Mouse (Mus musculus): ENCODE measurements around the gene Cnih3. TPM values are rescaled to one million over a fixed set of nuclear protein-coding genes. Genes with fewer than 3 reads are reported as not detected.

The Cnih3 gene
- polyA plus RNA-seq, 1 experiment from 2014 or later, result 0.17 TPM

DNA sequence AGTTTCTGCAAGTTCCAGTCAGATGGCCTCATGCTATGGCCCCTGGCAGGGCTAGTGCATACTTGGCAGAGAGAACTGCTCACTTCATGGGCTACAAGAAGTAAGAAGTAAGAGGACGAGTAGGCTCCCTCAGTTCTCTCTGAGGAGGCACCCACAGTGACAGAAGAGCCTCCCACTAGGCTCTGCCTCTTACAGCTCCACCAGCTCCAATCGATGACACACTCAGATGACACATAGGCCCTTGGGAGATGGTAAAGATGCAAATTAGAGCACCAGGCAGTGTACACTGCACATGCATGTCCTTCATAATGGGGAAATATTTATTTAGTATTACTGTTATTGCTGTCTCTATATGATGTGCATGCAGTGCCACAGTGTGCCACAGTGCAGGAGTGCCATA lies 62.6 kb downstream of the Cnih3 start:
- Histone ChIP-seq H3K27ac (ENCODE audit: low read length) (no peak overlapping the region), H3K27me3 (ENCODE audit: insufficient read depth, low read length) (no peaks in the 10 kb centered on the region), H3K36me3 (ENCODE audit: insufficient read depth, low read length) (no peaks in the 10 kb centered on the region), H3K9me3 (ENCODE audit: low read length) (no peaks in the 10 kb centered on the region), H3K4me3 (ENCODE audit: low read length) (no peak overlapping the region), H3K4me1 (ENCODE audit: insufficient read depth, low read length) (0 out of 2 replicates have a peak, but pooled peaks cover 5% of the 10 kb centered on the region), H3K9ac (replicated peaks; ENCODE audit: low read length) (no peak overlapping the region), H3K4me2 (replicated peaks; ENCODE audit: low read depth, low read length) (no peak overlapping the region)
- WGBS, result 93% methylated on average over 2 of the region's 2 CpGs
- no peak for ATAC-seq (ENCODE audit: low FRiP score, low TSS enrichment)

DNA sequence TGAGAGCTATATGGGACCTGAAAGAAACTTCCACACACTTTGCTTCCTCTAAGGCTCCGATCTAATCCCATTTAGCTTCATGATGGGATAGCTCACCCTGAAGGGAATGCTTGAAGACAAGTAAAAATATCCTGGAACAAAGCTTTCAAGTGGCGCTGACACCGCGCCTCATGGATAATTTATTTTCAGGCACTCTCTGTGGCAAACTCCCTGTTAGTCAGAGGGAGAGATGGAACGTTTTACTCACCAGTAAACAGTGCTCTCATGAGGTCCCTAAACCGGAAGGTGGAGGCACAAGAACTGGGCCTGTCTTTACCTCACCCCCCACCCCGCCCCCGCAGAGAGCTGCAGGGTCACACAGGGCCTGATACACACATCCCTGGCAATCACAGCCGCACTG lies 64.4 kb downstream of the Cnih3 start:
- WGBS, result 50% methylated on average over 9 of the region's 9 CpGs
- Histone ChIP-seq H3K4me2 (replicated peaks; ENCODE audit: low read depth, low read length) (no peak overlapping the region), H3K27ac (ENCODE audit: low read length) (no peak overlapping the region), H3K9me3 (ENCODE audit: low read length) (no peaks in the 10 kb centered on the region), H3K9ac (replicated peaks; ENCODE audit: low read length) (no peak overlapping the region), H3K27me3 (ENCODE audit: insufficient read depth, low read length) (no peaks in the 10 kb centered on the region), H3K4me3 (ENCODE audit: low read length) (no peak overlapping the region), H3K36me3 (ENCODE audit: insufficient read depth, low read length) (no peaks in the 10 kb centered on the region), H3K4me1 (ENCODE audit: insufficient read depth, low read length) (0 out of 2 replicates have a peak, but pooled peaks cover 5% of the 10 kb centered on the region)
- ATAC-seq (ENCODE audit: low FRiP score, low TSS enrichment), result no peak

DNA sequence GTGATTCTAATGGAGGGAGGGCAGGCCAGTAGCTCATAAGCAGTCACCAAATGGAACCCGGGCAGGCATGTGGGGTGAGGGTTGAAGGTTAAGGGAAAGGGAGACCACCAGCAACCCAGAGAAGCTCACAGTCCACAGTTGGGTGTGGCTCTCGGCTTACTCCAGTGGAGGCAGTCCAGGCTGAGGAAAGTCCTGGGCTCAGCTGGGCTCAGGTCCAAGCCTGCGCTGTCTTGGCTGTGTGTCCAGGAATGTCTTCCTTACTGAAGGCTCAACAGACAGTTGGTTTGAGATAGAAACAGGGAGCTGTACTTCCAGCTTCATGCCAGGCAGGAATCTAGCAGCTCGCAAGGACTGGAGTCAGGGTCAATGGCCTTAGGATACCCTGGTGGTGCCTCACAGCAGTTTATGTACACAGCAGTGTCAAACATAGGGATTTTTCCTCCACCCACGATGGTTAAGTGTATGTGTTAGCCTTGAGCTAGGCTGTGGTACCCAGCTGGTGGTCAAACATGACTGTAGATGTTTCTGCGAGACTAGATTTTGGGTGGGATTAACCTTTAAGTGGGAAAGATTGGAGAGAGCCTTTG lies 65.6 kb downstream of the Cnih3 start:
- Histone ChIP-seq H3K9ac (replicated peaks; ENCODE audit: low read length) (no peak overlapping the region), H3K4me2 (replicated peaks; ENCODE audit: low read depth, low read length) (no peak overlapping the region), H3K4me1 (ENCODE audit: insufficient read depth, low read length) (0 out of 2 replicates have a peak, but pooled peaks cover 5% of the 10 kb centered on the region), H3K9me3 (ENCODE audit: low read length) (no peaks in the 10 kb centered on the region), H3K27ac (ENCODE audit: low read length) (no peak overlapping the region), H3K36me3 (ENCODE audit: insufficient read depth, low read length) (no peaks in the 10 kb centered on the region), H3K27me3 (ENCODE audit: insufficient read depth, low read length) (no peaks in the 10 kb centered on the region), H3K4me3 (ENCODE audit: low read length) (no peak overlapping the region)
- no peak for ATAC-seq (ENCODE audit: low FRiP score, low TSS enrichment)
- 77% methylated on average over 6 of the region's 6 CpGs for WGBS

DNA sequence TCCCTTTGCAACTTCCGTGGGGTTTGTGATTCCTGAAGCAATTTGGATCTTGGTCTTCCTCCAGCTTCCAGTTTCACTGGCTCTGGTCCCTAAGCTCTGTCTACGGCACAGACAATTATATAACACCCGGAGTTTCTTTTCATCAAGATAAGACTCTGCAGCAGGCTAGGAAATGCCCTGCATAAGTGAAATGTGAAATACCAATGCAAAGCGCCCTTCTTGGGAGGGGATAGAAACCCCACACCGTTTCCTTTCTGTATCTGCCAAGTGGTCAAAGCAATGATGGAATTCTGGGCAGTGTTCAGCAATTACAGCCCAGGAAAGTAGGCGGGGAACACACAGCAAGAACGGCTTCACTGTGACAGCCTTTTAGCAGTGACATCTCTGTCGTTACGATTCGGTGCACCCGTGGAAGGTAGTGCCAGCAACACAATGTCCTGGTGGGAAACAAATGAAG lies 67.7 kb downstream of the Cnih3 start:
- no peak overlapping the region for H3K4me2 ChIP-seq (replicated peaks; ENCODE audit: low read depth, low read length)

DNA sequence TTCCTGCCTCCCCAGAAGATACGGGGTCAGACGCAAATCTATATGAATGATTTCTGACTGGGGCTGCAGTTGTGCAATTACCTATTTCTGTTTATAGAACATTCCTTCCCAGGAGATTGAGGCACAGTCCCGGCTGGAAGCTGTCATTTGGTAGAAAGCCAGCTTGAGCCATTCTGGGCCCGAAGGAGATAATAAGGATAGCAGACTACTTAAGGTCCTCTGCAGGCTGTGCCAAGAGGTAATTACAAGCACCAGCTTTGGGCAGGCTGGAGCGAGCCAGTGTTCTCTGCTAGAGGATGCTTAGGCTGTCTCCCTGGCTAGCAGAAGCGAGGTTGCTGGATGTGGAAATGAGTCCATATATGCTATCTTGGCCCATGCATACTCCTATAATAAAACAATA lies 70.4 kb downstream of the Cnih3 start:
- no peak for ATAC-seq (ENCODE audit: low FRiP score, low TSS enrichment)
- WGBS, result 68% methylated on average over 6 of the region's 6 CpGs
- H3K4me3 ChIP-seq (ENCODE audit: low read length), result no peak overlapping the region
- peaks cover 4% of the 10 kb centered on the region; the same call in 1 of the 2 replicates for H3K4me1 ChIP-seq (ENCODE audit: insufficient read depth, low read length)
- no peak overlapping the region for H3K27ac ChIP-seq (ENCODE audit: low read length)
- no peak overlapping the region for H3K9ac ChIP-seq (replicated peaks; ENCODE audit: low read length)
- H3K9me3 ChIP-seq (ENCODE audit: low read length), result no peaks in the 10 kb centered on the region
- no peaks in the 10 kb centered on the region for H3K36me3 ChIP-seq (ENCODE audit: insufficient read depth, low read length)
- no peaks in the 10 kb centered on the region for H3K27me3 ChIP-seq (ENCODE audit: insufficient read depth, low read length)
- no peak overlapping the region for H3K4me2 ChIP-seq (replicated peaks; ENCODE audit: low read depth, low read length)

More for the DNA sequence above, 67.7 kb downstream of the Cnih3 start:
- Histone ChIP-seq H3K27me3 (ENCODE audit: insufficient read depth, low read length) (no peaks in the 10 kb centered on the region), H3K36me3 (ENCODE audit: insufficient read depth, low read length) (no peaks in the 10 kb centered on the region), H3K4me3 (ENCODE audit: low read length) (no peak overlapping the region), H3K27ac (ENCODE audit: low read length) (no peak overlapping the region), H3K9ac (replicated peaks; ENCODE audit: low read length) (no peak overlapping the region), H3K4me1 (ENCODE audit: insufficient read depth, low read length) (0 out of 2 replicates have a peak, but pooled peaks cover 5% of the 10 kb centered on the region), H3K9me3 (ENCODE audit: low read length) (no peaks in the 10 kb centered on the region)
- no peak for ATAC-seq (ENCODE audit: low FRiP score, low TSS enrichment)
- WGBS, result 47% methylated on average over 11 of the region's 11 CpGs

DNA sequence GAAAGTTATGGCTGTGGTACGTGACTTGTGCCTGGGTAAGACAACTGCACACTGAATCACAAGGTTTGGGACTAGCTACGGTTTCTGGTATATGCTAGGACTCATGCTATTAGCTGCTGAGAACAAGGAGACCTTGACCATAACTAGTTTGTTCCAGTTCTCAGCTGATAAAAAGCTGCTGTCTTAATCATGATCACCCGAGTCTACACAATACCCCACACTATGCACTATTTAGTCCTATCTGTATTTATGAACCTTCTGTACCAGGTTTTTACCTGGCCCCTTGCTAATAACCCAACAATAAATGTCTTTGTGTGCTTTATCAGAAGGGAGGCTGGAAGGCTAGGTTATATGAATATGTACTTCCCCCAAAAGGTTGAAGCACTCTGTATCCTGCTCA lies 72.5 kb downstream of the Cnih3 start:
- Histone ChIP-seq H3K4me1 (ENCODE audit: insufficient read depth, low read length) (no peaks in the 10 kb centered on the region; the same call in 1 of the 2 replicates), H3K9me3 (ENCODE audit: low read length) (no peaks in the 10 kb centered on the region), H3K4me2 (replicated peaks; ENCODE audit: low read depth, low read length) (no peak overlapping the region), H3K27me3 (ENCODE audit: insufficient read depth, low read length) (no peaks in the 10 kb centered on the region), H3K4me3 (ENCODE audit: low read length) (no peak overlapping the region), H3K27ac (ENCODE audit: low read length) (no peak overlapping the region), H3K36me3 (ENCODE audit: insufficient read depth, low read length) (no peaks in the 10 kb centered on the region), H3K9ac (replicated peaks; ENCODE audit: low read length) (no peak overlapping the region)
- 85% methylated on average over 3 of the region's 3 CpGs for WGBS
- no peak for ATAC-seq (ENCODE audit: low FRiP score, low TSS enrichment)

DNA sequence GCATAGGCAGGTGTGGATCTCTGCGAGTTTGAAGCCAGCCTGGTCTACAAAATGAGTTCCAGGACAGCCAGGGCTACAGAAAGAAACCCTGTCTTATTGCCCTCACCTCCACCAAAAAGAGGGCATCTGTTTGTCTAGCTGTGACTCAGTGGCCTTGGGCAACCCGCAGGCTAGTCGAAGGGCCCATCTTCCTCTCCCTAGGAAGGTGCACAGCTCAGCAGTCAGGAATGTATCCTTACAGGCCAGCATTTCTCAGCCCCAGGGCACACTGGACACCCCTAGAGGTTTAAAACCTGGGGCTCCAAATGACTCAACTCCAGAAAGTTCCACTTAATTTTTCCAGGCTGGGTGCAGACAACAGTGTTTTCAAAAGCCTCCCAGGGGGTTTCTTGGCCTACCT lies 73.0 kb downstream of the Cnih3 start:
- Histone ChIP-seq H3K4me2 (replicated peaks; ENCODE audit: low read depth, low read length) (no peak overlapping the region), H3K9ac (replicated peaks; ENCODE audit: low read length) (no peak overlapping the region), H3K4me3 (ENCODE audit: low read length) (no peak overlapping the region), H3K9me3 (ENCODE audit: low read length) (no peaks in the 10 kb centered on the region), H3K27me3 (ENCODE audit: insufficient read depth, low read length) (no peaks in the 10 kb centered on the region), H3K36me3 (ENCODE audit: insufficient read depth, low read length) (no peaks in the 10 kb centered on the region), H3K27ac (ENCODE audit: low read length) (no peak overlapping the region), H3K4me1 (ENCODE audit: insufficient read depth, low read length) (no peaks in the 10 kb centered on the region; the same call in 1 of the 2 replicates)
- WGBS, result 79% methylated on average over 3 of the region's 3 CpGs
- ATAC-seq (ENCODE audit: low FRiP score, low TSS enrichment), result no peak

DNA sequence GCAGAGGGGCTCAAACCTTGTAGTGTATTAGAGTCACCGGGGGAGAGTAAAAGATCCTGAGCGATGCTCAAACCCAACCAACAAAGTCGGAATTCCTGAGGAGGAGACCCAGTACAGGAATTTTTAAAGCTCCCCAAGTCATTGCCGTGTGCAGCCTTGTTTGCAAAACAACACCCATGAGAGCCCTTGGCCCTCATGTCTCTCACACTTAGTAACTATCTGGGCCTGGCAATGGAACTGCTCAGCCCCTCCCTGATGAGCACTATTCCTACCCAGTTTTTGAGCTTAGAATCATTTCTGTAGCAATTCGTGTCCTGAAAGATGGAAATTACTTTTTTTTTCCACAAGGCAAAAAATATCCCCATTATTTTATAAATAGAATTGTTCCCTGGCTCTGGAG lies 74.0 kb downstream of the Cnih3 start:
- H3K36me3 ChIP-seq (ENCODE audit: insufficient read depth, low read length), result no peaks in the 10 kb centered on the region
- H3K27ac ChIP-seq (ENCODE audit: low read length), result no peak overlapping the region
- no peaks in the 10 kb centered on the region for H3K27me3 ChIP-seq (ENCODE audit: insufficient read depth, low read length)
- H3K9ac ChIP-seq (replicated peaks; ENCODE audit: low read length), result no peak overlapping the region
- no peaks in the 10 kb centered on the region for H3K9me3 ChIP-seq (ENCODE audit: low read length)
- no peak overlapping the region for H3K4me2 ChIP-seq (replicated peaks; ENCODE audit: low read depth, low read length)
- no peak overlapping the region for H3K4me3 ChIP-seq (ENCODE audit: low read length)
- ATAC-seq (ENCODE audit: low FRiP score, low TSS enrichment), result no peak
- 68% methylated on average over 5 of the region's 5 CpGs for WGBS
- no peaks in the 10 kb centered on the region; the same call in 1 of the 2 replicates for H3K4me1 ChIP-seq (ENCODE audit: insufficient read depth, low read length)

DNA sequence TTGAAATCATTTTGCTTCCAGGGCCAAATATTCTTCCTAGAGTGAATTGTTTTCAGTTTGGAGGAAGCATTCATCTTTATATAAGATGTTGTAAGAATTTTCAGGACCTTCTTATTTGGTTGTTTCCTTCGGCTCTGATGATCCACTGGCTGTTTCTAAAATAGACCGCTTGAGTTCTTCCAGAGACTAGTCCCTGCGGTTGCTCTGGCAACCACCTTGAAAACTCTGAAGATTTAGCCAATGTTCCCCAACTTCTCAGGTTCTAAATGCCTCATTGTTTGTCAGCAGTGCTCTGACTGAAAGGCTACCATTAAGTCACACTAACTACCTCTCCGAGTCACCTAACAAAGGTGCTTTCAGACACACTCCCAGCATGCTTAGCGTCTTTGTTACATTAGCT lies 80.8 kb downstream of the Cnih3 start:
- Histone ChIP-seq H3K4me1 (ENCODE audit: insufficient read depth, low read length) (no peaks in the 10 kb centered on the region), H3K4me3 (ENCODE audit: low read length) (no peak overlapping the region), H3K27me3 (ENCODE audit: insufficient read depth, low read length) (no peaks in the 10 kb centered on the region), H3K9ac (replicated peaks; ENCODE audit: low read length) (no peak overlapping the region), H3K9me3 (ENCODE audit: low read length) (no peaks in the 10 kb centered on the region), H3K4me2 (replicated peaks; ENCODE audit: low read depth, low read length) (no peak overlapping the region), H3K36me3 (ENCODE audit: insufficient read depth, low read length) (no peaks in the 10 kb centered on the region), H3K27ac (ENCODE audit: low read length) (no peak overlapping the region)
- no peak for ATAC-seq (ENCODE audit: low FRiP score, low TSS enrichment)
- 88% methylated on average over 5 of the region's 5 CpGs for WGBS

DNA sequence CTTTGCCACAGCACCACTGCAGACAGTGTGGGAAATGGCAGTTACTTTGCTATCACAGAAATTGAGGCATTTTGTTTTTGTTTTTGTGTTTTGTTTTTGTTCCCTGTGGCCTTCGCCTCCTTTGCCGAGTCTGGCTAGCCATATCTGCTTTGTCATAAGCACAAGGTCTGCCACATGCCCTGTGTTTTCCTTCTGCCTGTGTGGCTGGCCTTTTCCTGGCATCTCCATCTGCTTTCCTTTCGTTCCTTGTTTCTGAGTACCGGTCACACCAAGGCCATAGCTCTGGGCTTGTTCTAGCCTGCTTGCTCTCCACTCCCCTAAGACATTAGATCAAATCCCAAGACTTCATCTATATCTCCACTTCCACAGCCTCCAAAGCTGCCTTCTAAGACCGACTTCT lies 83.0 kb downstream of the Cnih3 start:
- Histone ChIP-seq H3K9me3 (ENCODE audit: low read length) (no peaks in the 10 kb centered on the region), H3K4me3 (ENCODE audit: low read length) (no peak overlapping the region), H3K36me3 (ENCODE audit: insufficient read depth, low read length) (no peaks in the 10 kb centered on the region), H3K9ac (replicated peaks; ENCODE audit: low read length) (no peak overlapping the region; the same call in 1 of the 2 replicates), H3K27me3 (ENCODE audit: insufficient read depth, low read length) (no peaks in the 10 kb centered on the region), H3K4me2 (replicated peaks; ENCODE audit: low read depth, low read length) (no peak overlapping the region), H3K4me1 (ENCODE audit: insufficient read depth, low read length) (no peaks in the 10 kb centered on the region), H3K27ac (ENCODE audit: low read length) (no peak overlapping the region)
- 72% methylated on average over 5 of the region's 5 CpGs for WGBS
- no peak for ATAC-seq (ENCODE audit: low FRiP score, low TSS enrichment)
